Mouse (Mus musculus): ENCODE measurements around the gene Hrh1.

GRCm38 (mm10) chr6:114364734-114365133, 33.0 kb upstream of the Hrh1 start:
- TF ChIP-seq CTCF (IDR thresholded peaks at IDR 0.05; ENCODE audit: insufficient read depth, low read depth, low read length) (no peak), POLR2A (IDR thresholded peaks at IDR 0.05; ENCODE audit: insufficient read depth, low read depth, low read length) (no peak)

Data from olfactory bulb, adult 2 months (tissue).